In the genomic region with DNA sequence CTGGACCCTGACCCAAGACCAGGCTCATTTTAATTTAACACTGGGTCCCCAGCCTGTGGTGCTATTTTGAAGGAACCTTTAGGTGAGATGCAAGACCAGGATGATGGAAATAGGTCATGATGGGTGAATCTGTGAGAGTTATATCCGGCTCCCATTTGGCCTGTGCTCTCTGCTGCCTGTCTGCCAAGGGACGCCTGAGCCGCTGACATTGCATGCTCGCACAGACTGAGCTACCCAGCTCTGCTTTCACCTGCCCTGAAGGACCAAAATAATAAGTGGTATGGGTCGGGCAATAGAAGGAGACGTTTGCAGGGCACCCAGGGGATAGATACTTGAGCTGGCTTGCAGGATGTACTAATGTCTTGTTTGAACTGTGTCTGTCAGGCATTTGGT, we compare ENCODE assay signal across 23 mouse cellular contexts. TPM values are rescaled to one million over a fixed set of nuclear protein-coding genes. Genes with fewer than 3 reads are reported as not detected.
DNase-seq lines count a peak whose midpoint lies in the region; ATAC-seq lines count a peak whose summit lies in the region.
"Had no signal": no experiment of that assay in that cellular context is flagged by ENCODE, and none has a peak within 500 bp of the region (broad histone marks: within the 10 kb centered on the region; RNA-seq: fewer than 3 reads in every experiment).

No protein-coding gene starts in this region.

- no peak for ATAC-seq in lung, embryonic 15.5 days (ENCODE audit: borderline replicate concordance, extremely low read depth, low FRiP score, low TSS enrichment)
- ATAC-seq in limb, embryonic 12.5 days (ENCODE audit: insufficient number of reproducible peaks, insufficient read depth, low FRiP score, low TSS enrichment, low read depth) = no peak
- no peak for ATAC-seq in stomach, embryonic 16.5 days (ENCODE audit: insufficient read depth, low FRiP score)

- H3K4me1 ChIP-seq in lung, embryonic 15.5 days = peaks cover 13% of the 10 kb centered on the region
- H3K4me1 ChIP-seq in limb, embryonic 12.5 days (replicated peaks) = peaks cover 34% of the 10 kb centered on the region
- H3K4me1 ChIP-seq in stomach, embryonic 16.5 days (ENCODE audit: control insufficient read depth, insufficient read depth, low read length) = peaks cover 13% of the 10 kb centered on the region
- H3K4me1 ChIP-seq: forebrain, embryonic 10.5 days; midbrain, embryonic 10.5 days had no signal

- H3K27ac ChIP-seq in lung, embryonic 15.5 days = 0 out of 2 replicates have a peak overlapping the region, but pooled peaks have one; percentile 36
- peak overlapping the region; percentile 87 for H3K27ac ChIP-seq in limb, embryonic 12.5 days
- H3K27ac ChIP-seq in stomach, embryonic 16.5 days (ENCODE audit: low read length) = peak overlapping the region; percentile 56; the same call in 1 of the 2 replicates
- H3K27ac ChIP-seq: forebrain, embryonic 10.5 days; heart, embryonic 10.5 days; hindbrain, embryonic 14.5 days; macrophage; midbrain, embryonic 10.5 days had no signal

- peak; percentile 58 to 59 for DNase-seq in gastrocnemius, adult 8-10 months (ENCODE audit: low spot score in 2 of 2)
- DNase-seq in gastrocnemius, postnatal 4 days (ENCODE audit: low spot score in 2 of 2) = no peak
- no peak for DNase-seq in lung, postnatal 10 days
- DNase-seq in heart, postnatal 36 days = no peak
- DNase-seq: adrenal gland, postnatal 25 days; cerebellum, adult 11 months; cerebellum, postnatal 14 days; heart, postnatal 14 days; lung, adult 18-20 months; thymus, adult 2 months had no signal

- H3K27me3 ChIP-seq in lung, embryonic 15.5 days = no peaks in the 10 kb centered on the region
- peaks cover 4% of the 10 kb centered on the region; the same call in 1 of the 2 replicates for H3K27me3 ChIP-seq in limb, embryonic 12.5 days
- no peaks in the 10 kb centered on the region for H3K27me3 ChIP-seq in stomach, embryonic 16.5 days (ENCODE audit: control insufficient read depth, insufficient read depth, low read length)

- no peaks in the 10 kb centered on the region for H3K9me3 ChIP-seq in lung, embryonic 15.5 days
- peaks cover 5% of the 10 kb centered on the region; the same call in 1 of the 2 replicates for H3K9me3 ChIP-seq in limb, embryonic 12.5 days
- H3K9me3 ChIP-seq in stomach, embryonic 16.5 days (replicated peaks; ENCODE audit: control insufficient read depth, low read length) = no peaks in the 10 kb centered on the region; the same call in 1 of the 2 replicates
- H3K9me3 ChIP-seq: heart, embryonic 10.5 days had no signal

- H3K9ac ChIP-seq in lung, embryonic 15.5 days = no peak overlapping the region
- H3K9ac ChIP-seq in limb, embryonic 12.5 days (replicated peaks) = 0 out of 2 replicates have a peak overlapping the region, but pooled peaks have one; percentile 31
- H3K9ac ChIP-seq in stomach, embryonic 16.5 days (ENCODE audit: low read length) = no peak overlapping the region
- H3K9ac ChIP-seq: hindbrain, embryonic 14.5 days had no signal

- no peaks in the 10 kb centered on the region for H3K36me3 ChIP-seq in lung, embryonic 15.5 days
- H3K36me3 ChIP-seq in limb, embryonic 12.5 days = no peaks in the 10 kb centered on the region
- H3K36me3 ChIP-seq in stomach, embryonic 16.5 days (ENCODE audit: control insufficient read depth, insufficient read depth, low read length) = no peaks in the 10 kb centered on the region
- H3K36me3 ChIP-seq: forebrain, embryonic 10.5 days; heart, embryonic 10.5 days; midbrain, embryonic 10.5 days had no signal

- no peak overlapping the region for H3K4me3 ChIP-seq in lung, embryonic 15.5 days
- H3K4me3 ChIP-seq in limb, embryonic 12.5 days (replicated peaks) = no peak overlapping the region
- no peak overlapping the region for H3K4me3 ChIP-seq in stomach, embryonic 16.5 days (replicated peaks; ENCODE audit: low read length)
- H3K4me3 ChIP-seq: forebrain, embryonic 10.5 days; heart, embryonic 10.5 days; midbrain, embryonic 10.5 days had no signal

- H3K4me2 ChIP-seq in lung, embryonic 15.5 days = no peak overlapping the region
- peak overlapping the region; percentile 41 for H3K4me2 ChIP-seq in limb, embryonic 12.5 days
- no peak overlapping the region for H3K4me2 ChIP-seq in stomach, embryonic 16.5 days (ENCODE audit: low read depth, low read length)
- H3K4me2 ChIP-seq: hindbrain, embryonic 14.5 days; liver, embryonic 11.5 days had no signal

- intact Hi-C loops in heart, postnatal 36 days (cut with DNase I) = no loop called here

- 28% methylated on average over 6 of the region's 6 CpGs for WGBS in lung, embryonic 15.5 days
- WGBS in limb, embryonic 12.5 days = 68% methylated on average over 6 of the region's 6 CpGs
- 55% methylated on average over 6 of the region's 6 CpGs for WGBS in stomach, embryonic 16.5 days

RNA-seq across cellular contexts. Expression of a gene that starts 6.7 kb away (rescaled TPM):
- 1 to 10 TPM; 1.7 to 5.9 (median 3.7) TPM for total RNA-seq in gastrocnemius, adult 8-10 months (2022)
- 1 to 10 TPM; 5.2 to 6.4 TPM for total RNA-seq in gastrocnemius, postnatal 4 days (2021)
- polyA plus RNA-seq in lung, embryonic 15.5 days (2015; fragmentation: Nextera tagmentation; extraction: Ambion mirVana) = 12.9 and 13.5 TPM in 2 replicates
- 14.3 and 18.0 TPM in 2 replicates for polyA plus RNA-seq in limb, embryonic 12.5 days (2016; fragmentation: Nextera tagmentation; extraction: Ambion mirVana)
- 12.8 and 13.8 TPM in 2 replicates for polyA plus RNA-seq in stomach, embryonic 16.5 days (2015; fragmentation: Nextera tagmentation; extraction: Ambion mirVana)
- 1 to 10 TPM; 3.2 to 5.6 TPM for total RNA-seq in heart, postnatal 36 days (2021)

RNA-seq across cellular contexts. Expression of a gene that starts 22.0 kb away (rescaled TPM):
- total RNA-seq in gastrocnemius, adult 8-10 months (2022) = not detected
- total RNA-seq in gastrocnemius, postnatal 4 days (2021) = under 1 TPM; 0.29 to 0.44 TPM
- 1.1 TPM in 2 replicates for polyA plus RNA-seq in lung, embryonic 15.5 days (2015; fragmentation: Nextera tagmentation; extraction: Ambion mirVana)
- 0.31 and 0.33 TPM in 2 replicates for polyA plus RNA-seq in limb, embryonic 12.5 days (2016; fragmentation: Nextera tagmentation; extraction: Ambion mirVana)
- 12.6 and 15.3 TPM in 2 replicates for polyA plus RNA-seq in stomach, embryonic 16.5 days (2015; fragmentation: Nextera tagmentation; extraction: Ambion mirVana)
- not detected for total RNA-seq in heart, postnatal 36 days (2021)
- total RNA-seq: adrenal gland, postnatal 25 days; CH12.LX had no signal
- polyA plus RNA-seq: forebrain, embryonic 10.5 days; macrophage; midbrain, embryonic 10.5 days had no signal

RNA-seq across cellular contexts. Expression of a gene that starts 27.2 kb away (rescaled TPM):
- total RNA-seq in gastrocnemius, adult 8-10 months (2022) = not detected
- total RNA-seq in gastrocnemius, postnatal 4 days (2021) = not detected
- not detected in 2 replicates for polyA plus RNA-seq in lung, embryonic 15.5 days (2015; fragmentation: Nextera tagmentation; extraction: Ambion mirVana)
- 0.24 and 0.73 TPM in 2 replicates for polyA plus RNA-seq in limb, embryonic 12.5 days (2016; fragmentation: Nextera tagmentation; extraction: Ambion mirVana)
- not detected in 2 replicates for polyA plus RNA-seq in stomach, embryonic 16.5 days (2015; fragmentation: Nextera tagmentation; extraction: Ambion mirVana)
- total RNA-seq in heart, postnatal 36 days (2021) = not detected
- total RNA-seq: adrenal gland, postnatal 25 days; heart, postnatal 14 days; midbrain, postnatal 0 days had no signal
- polyA plus RNA-seq: forebrain, embryonic 10.5 days; heart, embryonic 10.5 days; hindbrain, embryonic 14.5 days; intestine, embryonic 16.5 days; large intestine, adult 2 months; macrophage; midbrain, embryonic 10.5 days; midbrain, postnatal 0 days; thymus, adult 2 months had no signal

RNA-seq across cellular contexts. Expression of a gene that starts 34.5 kb away (rescaled TPM):
- total RNA-seq in gastrocnemius, adult 8-10 months (2022) = 10 to 100 TPM; 21.9 to 28.7 (median 26.4) TPM
- total RNA-seq in gastrocnemius, postnatal 4 days (2021) = 10 to 100 TPM; 28.8 to 32.3 TPM
- polyA plus RNA-seq in lung, embryonic 15.5 days (2015; fragmentation: Nextera tagmentation; extraction: Ambion mirVana) = 84.2 and 91.5 TPM in 2 replicates
- 107 and 122 TPM in 2 replicates for polyA plus RNA-seq in limb, embryonic 12.5 days (2016; fragmentation: Nextera tagmentation; extraction: Ambion mirVana)
- polyA plus RNA-seq in stomach, embryonic 16.5 days (2015; fragmentation: Nextera tagmentation; extraction: Ambion mirVana) = 82.7 and 83.3 TPM in 2 replicates
- total RNA-seq in heart, postnatal 36 days (2021) = 10 to 100 TPM; 17.8 to 18.4 TPM

Comparison
In these comparisons a context has a peak if more than half of its experiments do, and no peak if none do; other contexts are left out.
1. DNase-seq: peak in gastrocnemius, adult 8-10 months (2 of 2); none in gastrocnemius, postnatal 4 days (0 of 2), lung, postnatal 10 days (single experiment) and heart, postnatal 36 days (0 of 2).
2. H3K27ac ChIP-seq: peak in every context shown above with its lines; median percentile 87 in limb, embryonic 12.5 days; 56 in stomach, embryonic 16.5 days; 36 in lung, embryonic 15.5 days.